Mouse (Mus musculus) embryo, embryonic 9.5 days (tissue): ENCODE measurements at regions not wholly inside any gene's neighbourhood (a gene's known extent, or its start where the extent isn't known, plus 50 kb on each side); places are given as distances from the start of the nearest gene placed in this dataset.
A peak's percentile ranks its signal among the peaks of the same experiment; 100 is the strongest.

Experiments used
- DNase-seq: peaks from one replicate; pipeline ENCODE4 v3.0.0-alpha.2; 2017; ENCODE audit errors: extremely low spot score

DNA sequence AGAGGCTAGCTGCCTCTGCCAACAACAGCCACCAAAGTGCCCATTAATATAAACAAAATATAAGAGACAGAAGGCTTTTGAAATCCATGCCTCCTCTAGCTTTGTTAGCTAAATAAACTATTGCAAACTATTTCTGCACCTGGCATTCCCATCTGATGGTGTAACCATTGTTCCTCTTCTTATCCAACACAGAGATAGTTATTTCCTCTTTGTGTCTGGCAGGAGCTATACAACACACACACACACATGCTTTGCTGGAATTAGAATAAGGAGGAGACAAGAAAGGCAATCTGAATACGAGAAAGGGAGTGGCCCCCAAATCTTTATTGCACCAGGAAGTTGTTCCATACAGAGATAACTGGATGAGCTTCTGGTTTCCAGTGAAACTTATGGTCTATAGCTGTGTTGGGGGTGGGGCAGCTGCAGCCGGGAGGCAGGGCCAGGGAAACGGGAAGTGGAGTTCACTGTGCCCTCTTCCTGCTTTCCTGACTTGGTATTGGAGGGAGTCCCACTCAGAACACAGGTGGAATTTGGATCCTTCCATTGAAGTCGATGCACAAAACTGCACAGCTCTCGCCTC is 64.0 kb upstream of the Zdhhc17 start:
- DNase-seq: no peak

DNA sequence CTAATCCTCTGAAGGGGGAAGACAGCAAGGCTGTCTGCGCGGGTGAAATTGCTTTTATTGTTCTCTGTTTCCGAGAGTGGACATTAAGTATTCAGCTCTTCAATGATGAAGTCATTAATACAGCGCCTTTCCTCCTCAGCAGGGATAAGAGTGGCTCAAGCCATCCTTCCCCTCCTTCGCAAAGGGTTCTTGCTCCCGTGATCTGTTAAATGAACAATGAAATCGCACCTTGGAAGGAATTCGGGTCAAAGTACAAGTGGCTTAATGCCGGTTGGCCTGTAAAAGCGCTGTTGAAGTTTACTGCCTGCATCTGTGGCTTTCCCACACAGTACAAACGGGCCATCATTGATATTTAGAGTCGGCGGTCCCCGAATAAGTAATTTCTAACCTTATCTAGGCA is 63.3 kb upstream of the Zdhhc17 start:
- no peak for DNase-seq

DNA sequence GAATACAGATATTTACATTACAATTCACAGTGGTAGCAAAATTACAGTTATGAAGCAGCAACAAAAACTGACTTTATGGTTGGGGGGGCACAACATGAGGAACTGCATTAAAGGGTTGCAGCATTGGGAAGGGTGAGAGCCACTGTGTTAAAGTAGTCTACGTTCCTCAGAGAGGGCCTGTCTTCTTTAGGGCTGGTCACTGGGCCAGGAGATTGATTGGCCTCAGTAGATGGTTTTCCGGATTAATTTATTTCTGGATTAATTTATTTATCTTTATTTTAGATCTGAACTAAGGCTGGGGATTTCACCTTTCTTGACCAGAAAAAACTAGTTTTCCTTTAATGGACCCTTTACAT is 62.6 kb upstream of the Zdhhc17 start:
- no peak for DNase-seq

DNA sequence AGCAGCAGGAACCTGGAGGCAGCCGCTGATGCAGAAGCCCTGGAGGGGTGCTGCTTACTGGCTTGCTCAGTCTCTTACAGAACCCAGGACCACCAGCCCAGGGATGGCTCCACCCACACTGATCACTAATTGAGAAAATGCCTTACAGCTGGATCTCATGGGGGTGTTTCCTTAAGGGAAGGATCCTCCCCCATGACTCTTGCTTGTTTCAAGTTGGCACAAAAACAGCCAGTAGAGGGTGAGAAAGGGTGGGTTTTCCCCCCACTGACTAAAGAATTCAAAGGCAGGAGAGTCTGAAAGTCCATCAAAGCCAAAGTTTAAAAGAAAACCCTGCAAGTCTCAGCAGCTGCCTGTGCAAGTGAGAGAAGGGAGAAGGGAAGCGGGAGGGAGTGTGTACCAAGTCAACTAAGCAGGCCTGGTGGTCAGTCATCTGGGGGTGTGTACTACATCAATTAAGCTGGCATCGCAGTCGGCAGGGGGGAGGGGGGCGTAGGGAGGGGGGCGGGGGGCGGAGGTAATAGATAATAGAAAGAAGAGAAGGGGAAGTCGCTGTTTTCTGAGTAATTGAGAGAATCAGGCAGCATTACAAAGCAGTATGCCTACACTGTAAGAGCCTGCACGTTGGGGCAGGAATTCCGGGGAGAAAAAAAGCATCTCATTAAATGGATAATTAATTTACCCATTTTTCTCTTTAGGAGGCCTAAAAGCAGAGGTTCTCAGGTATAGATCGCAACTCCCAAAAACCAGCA is 62.0 kb upstream of the Zdhhc17 start:
- DNase-seq: peak; percentile 35

DNA sequence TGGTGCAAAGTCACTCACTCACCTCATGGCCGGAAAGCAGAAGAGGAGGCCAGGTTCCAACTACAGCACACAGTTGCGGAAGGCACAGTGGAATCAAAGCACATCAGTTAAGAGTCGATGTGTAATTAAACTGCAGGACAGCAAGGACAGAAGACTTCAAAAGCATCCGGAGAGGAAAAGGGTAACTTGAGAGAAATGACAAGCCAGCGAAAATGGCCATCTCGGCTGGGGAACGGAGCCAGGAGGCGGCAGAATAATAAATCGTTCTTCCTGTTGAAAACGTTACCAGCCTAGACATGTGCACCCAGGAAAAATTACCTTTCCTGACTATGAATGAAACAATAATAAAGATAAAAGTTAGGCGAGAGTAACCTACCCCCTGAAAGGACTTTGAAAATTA is 56.2 kb upstream of the Zdhhc17 start:
- DNase-seq: no peak

DNA sequence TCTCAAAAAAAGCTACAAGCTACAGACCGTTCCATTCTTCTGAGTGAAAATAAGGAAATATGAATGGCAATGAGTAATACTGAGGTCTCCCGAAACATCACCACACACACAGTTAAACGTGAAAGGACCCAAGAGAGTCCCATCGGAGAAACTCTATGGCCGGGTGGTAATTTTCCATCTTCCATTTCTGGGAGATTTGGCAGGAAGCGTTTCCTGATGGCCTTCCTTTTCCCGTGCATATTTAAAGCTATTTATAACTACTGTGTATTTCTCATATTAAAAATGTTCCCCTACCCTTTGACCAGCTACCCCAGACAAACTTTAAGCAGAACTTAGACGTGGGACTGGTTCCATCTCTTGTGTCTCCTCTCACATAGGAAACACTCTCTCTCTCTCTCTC is 50.7 kb upstream of the Zdhhc17 start:
- no peak for DNase-seq
